Mouse (Mus musculus) ovary, postnatal 36 days (tissue): Measurements from ENCODE around the gene Map4.

ENCODE experiments used
- DNase-seq: peaks from one replicate; pipeline ENCODE4 v3.0.0; 2022; ENCODE audit warnings: low spot score, mixed read lengths

Map4 gene

GRCm38 (mm10) chr9:110131525-110132197 lies 200.4 kb downstream of the Map4 start:
- peak; percentile 100 for DNase-seq

GRCm38 (mm10) chr9:110132201-110132605 lies 200.9 kb downstream of the Map4 start:
- DNase-seq: no peak

GRCm38 (mm10) chr9:110132921-110133320 lies 201.7 kb downstream of the Map4 start:
- no peak for DNase-seq
